Mouse (Mus musculus) stomach, embryonic 15.5 days (tissue): Measurements from ENCODE around the gene Trpm8. TPM values are rescaled to one million over a fixed set of nuclear protein-coding genes. Genes with fewer than 3 reads are reported as not detected.

ENCODE experiments used
- ATAC-seq: fragments of 200-750 bp; cut with Nextera tagmentation; 2 replicates; pipeline ENCODE4 v1.8.0; 2017; ENCODE audit warnings: low read depth, moderate number of reproducible peaks, moderate TSS enrichment; ENCODE audit not compliant: insufficient read depth, low FRiP score
- H3K27ac ChIP-seq: fragments of 300-500 bp; sonication (generic); 2 replicates; pipeline ENCODE4 v1.5.1; 2015; ENCODE audit warnings: mild to moderate bottlenecking, inconsistent platforms
- H3K27me3 ChIP-seq: fragments of 300-500 bp; sonication (generic); replicated peaks from 2 replicates; pipeline ENCODE4 v1.6.1; 2015; ENCODE audit warnings: inconsistent platforms
- H3K36me3 ChIP-seq: fragments of 300-500 bp; sonication (generic); 2 replicates; pipeline ENCODE4 v1.6.1; 2015; ENCODE audit warnings: inconsistent platforms
- H3K4me1 ChIP-seq: fragments of 300-500 bp; sonication (generic); 2 replicates; pipeline ENCODE4 v1.6.1; 2015; ENCODE audit warnings: inconsistent platforms
- H3K4me2 ChIP-seq: fragments of 300-500 bp; sonication (generic); 2 replicates; pipeline ENCODE4 v1.6.1; 2015; ENCODE audit warnings: mild to moderate bottlenecking, inconsistent platforms
- H3K4me3 ChIP-seq: fragments of 300-500 bp; sonication (generic); replicated peaks from 2 replicates; pipeline ENCODE4 v1.5.1; 2015; ENCODE audit warnings: inconsistent platforms
- H3K9ac ChIP-seq: fragments of 300-500 bp; sonication (generic); 2 replicates; pipeline ENCODE4 v1.6.1; 2015; ENCODE audit warnings: inconsistent platforms
- H3K9me3 ChIP-seq: fragments of 300-500 bp; sonication (generic); 2 replicates; pipeline ENCODE4 v1.6.1; 2016; ENCODE audit warnings: inconsistent platforms
- WGBS: fragments of 180-500 bp; shearing (Covaris S2); methylation state at CpG from one replicate; pipeline ENCODE4 v1.1.7; 2015; 5-methylcytosine and 5-hydroxymethylcytosine counted together
- polyA plus RNA-seq: library from polyadenylated mRNA; unstranded; fragments of >200 nt; fragmentation: Nextera tagmentation; extraction: Ambion mirVana; gene quantifications from 2 replicates; pipeline ENCODE4 v1.2.1, GENCODE M21; 2015

Trpm8 gene
- polyA plus RNA-seq, 1 experiment from 2014 or later = not detected

- 68% methylated on average over 2 of the region's 2 CpGs for WGBS
Observed at GRCm38 (mm10) chr1:88418943-88419342, 141.5 kb downstream of the Trpm8 start.

GRCm38 (mm10) chr1:88422045-88422444 lies 144.6 kb downstream of the Trpm8 start:
- 62% methylated on average over 10 of the region's 10 CpGs for WGBS

More at GRCm38 (mm10) chr1:88418943-88419342, 141.5 kb downstream of the Trpm8 start:
- peak; percentile 31; the same call in 1 of the 2 replicates for ATAC-seq
- H3K4me1 ChIP-seq = no peaks in the 10 kb centered on the region
- H3K36me3 ChIP-seq = no peaks in the 10 kb centered on the region
- no peak overlapping the region for H3K27ac ChIP-seq
- H3K4me3 ChIP-seq = no peak overlapping the region
- H3K9me3 ChIP-seq = no peaks in the 10 kb centered on the region
- H3K4me2 ChIP-seq = no peak overlapping the region
- no peaks in the 10 kb centered on the region for H3K27me3 ChIP-seq
- no peak overlapping the region for H3K9ac ChIP-seq

GRCm38 (mm10) chr1:88422846-88423395 lies 145.5 kb downstream of the Trpm8 start:
- Histone ChIP-seq H3K4me3 (no peak overlapping the region), H3K4me1 (no peaks in the 10 kb centered on the region), H3K27ac (no peak overlapping the region), H3K4me2 (no peak overlapping the region), H3K9me3 (no peaks in the 10 kb centered on the region), H3K9ac (no peak overlapping the region), H3K27me3 (no peaks in the 10 kb centered on the region), H3K36me3 (no peaks in the 10 kb centered on the region)
- no peak for ATAC-seq
- 62% methylated on average over 7 of the region's 7 CpGs for WGBS

More at GRCm38 (mm10) chr1:88422045-88422444, 144.6 kb downstream of the Trpm8 start:
- no peak overlapping the region for H3K4me3 ChIP-seq
- no peaks in the 10 kb centered on the region for H3K36me3 ChIP-seq
- no peak overlapping the region for H3K4me2 ChIP-seq
- H3K4me1 ChIP-seq = no peaks in the 10 kb centered on the region
- no peaks in the 10 kb centered on the region for H3K27me3 ChIP-seq
- H3K9me3 ChIP-seq = no peaks in the 10 kb centered on the region
- H3K9ac ChIP-seq = no peak overlapping the region
- no peak for ATAC-seq
- no peak overlapping the region for H3K27ac ChIP-seq

- H3K27ac ChIP-seq = no peak overlapping the region
- H3K4me2 ChIP-seq = no peak overlapping the region
- H3K9me3 ChIP-seq = no peaks in the 10 kb centered on the region
- H3K4me3 ChIP-seq = no peak overlapping the region
- H3K27me3 ChIP-seq = no peaks in the 10 kb centered on the region
- no peak overlapping the region for H3K9ac ChIP-seq
- WGBS = 21% methylated on average over 8 of the region's 8 CpGs
- H3K4me1 ChIP-seq = no peaks in the 10 kb centered on the region
- ATAC-seq = peak; percentile 11; the same call in 1 of the 2 replicates
- H3K36me3 ChIP-seq = no peaks in the 10 kb centered on the region
Observed at GRCm38 (mm10) chr1:88424602-88425252, 147.3 kb downstream of the Trpm8 start.

DNA sequence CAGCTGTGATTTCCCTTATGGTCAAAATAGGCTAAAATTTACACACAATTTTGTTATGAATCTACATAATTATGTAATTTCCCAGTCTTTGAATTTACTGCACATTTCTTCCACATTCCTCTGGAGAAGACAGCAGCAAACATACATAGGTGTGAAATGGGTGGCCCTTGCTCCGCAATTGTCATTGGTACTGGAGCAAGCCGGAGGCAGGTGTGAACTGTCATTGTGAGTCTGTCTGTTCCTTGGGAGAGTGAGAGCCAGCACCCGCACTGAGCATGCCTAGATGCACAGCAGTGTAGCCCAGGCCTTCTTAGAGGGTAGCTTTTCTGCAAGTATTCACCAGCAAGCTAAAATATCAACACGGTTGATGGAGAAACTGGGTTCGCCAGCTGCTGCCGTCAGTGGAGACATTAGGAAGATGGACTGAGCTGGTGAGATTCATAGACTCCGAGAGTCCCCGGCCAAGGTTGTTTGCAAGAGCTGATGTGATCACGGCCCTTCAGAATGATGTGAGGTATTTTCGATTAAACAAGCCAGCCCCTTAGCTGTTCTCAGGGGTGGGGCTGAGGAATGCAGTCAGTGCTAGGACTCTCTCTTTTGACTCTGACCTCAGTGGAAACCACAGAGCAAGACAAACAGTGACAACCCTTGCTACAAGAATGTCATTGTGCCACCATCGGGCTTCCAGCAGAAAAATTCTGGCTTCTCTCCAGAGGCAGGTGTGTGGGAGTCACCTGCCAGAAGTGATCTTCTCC lies 150.7 kb downstream of the Trpm8 start:
- no peaks in the 10 kb centered on the region for H3K27me3 ChIP-seq
- no peaks in the 10 kb centered on the region for H3K4me1 ChIP-seq
- no peaks in the 10 kb centered on the region for H3K9me3 ChIP-seq
- H3K4me3 ChIP-seq = no peak overlapping the region
- no peaks in the 10 kb centered on the region for H3K36me3 ChIP-seq
- no peak overlapping the region for H3K4me2 ChIP-seq
- no peak overlapping the region for H3K27ac ChIP-seq
- peak; percentile 53 for ATAC-seq
- H3K9ac ChIP-seq = no peak overlapping the region
- WGBS = 40% methylated on average over 11 of the region's 11 CpGs

DNA sequence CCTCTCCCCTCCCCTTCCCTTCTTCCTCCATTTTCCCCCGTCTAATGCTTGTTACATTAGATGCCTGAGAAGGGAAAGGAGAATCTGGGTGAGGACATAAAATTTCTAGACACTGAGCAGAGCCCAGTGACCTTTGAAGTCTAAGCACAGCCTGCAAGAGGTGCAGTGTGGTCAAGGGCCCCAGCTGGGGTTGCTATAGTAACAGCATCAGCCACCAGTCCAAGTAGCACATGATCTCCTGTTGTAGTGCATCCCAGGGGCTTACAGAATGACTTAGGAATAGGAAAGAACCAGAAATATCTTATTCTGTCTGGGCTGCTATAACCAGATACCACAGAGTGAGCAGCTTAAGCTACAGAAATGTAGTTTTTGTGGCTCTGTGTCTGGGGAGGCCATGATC lies 152.0 kb downstream of the Trpm8 start:
- 25% methylated on average over 1 of the region's 1 CpGs for WGBS

GRCm38 (mm10) chr1:88431262-88431661 lies 153.8 kb downstream of the Trpm8 start:
- H3K9me3 ChIP-seq = no peaks in the 10 kb centered on the region
- no peak overlapping the region for H3K27ac ChIP-seq
- H3K4me2 ChIP-seq = no peak overlapping the region
- ATAC-seq = no peak
- no peaks in the 10 kb centered on the region for H3K27me3 ChIP-seq
- 85% methylated on average over 4 of the region's 4 CpGs for WGBS
- no peak overlapping the region for H3K9ac ChIP-seq
- H3K36me3 ChIP-seq = no peaks in the 10 kb centered on the region
- H3K4me3 ChIP-seq = no peak overlapping the region
- H3K4me1 ChIP-seq = no peaks in the 10 kb centered on the region

More for the DNA sequence above, 152.0 kb downstream of the Trpm8 start:
- H3K4me3 ChIP-seq = no peak overlapping the region
- no peak overlapping the region for H3K27ac ChIP-seq
- no peaks in the 10 kb centered on the region for H3K36me3 ChIP-seq
- no peak overlapping the region for H3K9ac ChIP-seq
- no peak overlapping the region for H3K4me2 ChIP-seq
- H3K27me3 ChIP-seq = no peaks in the 10 kb centered on the region
- no peak for ATAC-seq
- no peaks in the 10 kb centered on the region for H3K9me3 ChIP-seq
- H3K4me1 ChIP-seq = no peaks in the 10 kb centered on the region

DNA sequence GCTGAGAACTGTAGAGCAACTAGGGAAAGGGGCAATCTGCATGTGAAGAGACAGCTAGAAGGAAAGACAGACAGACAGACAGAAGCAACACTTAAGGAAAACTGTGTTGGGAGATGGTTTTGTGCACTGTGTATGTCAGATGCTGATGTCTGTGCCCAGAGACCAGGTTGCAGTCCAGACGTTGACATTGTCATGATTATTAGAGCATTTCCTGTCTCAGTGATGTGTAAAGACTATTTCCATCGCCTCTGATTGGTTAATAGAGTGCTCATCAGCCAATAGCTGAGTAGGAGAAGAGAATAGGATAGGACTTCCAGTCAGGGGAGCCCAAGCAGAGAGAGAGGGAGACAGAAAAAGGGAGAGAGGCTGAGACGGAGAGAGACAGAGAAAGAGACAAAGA lies 155.1 kb downstream of the Trpm8 start:
- Histone ChIP-seq H3K36me3 (no peaks in the 10 kb centered on the region), H3K4me3 (no peak overlapping the region), H3K4me1 (0 out of 2 replicates have a peak, but pooled peaks cover 7% of the 10 kb centered on the region), H3K9ac (no peak overlapping the region), H3K27ac (no peak overlapping the region), H3K4me2 (no peak overlapping the region), H3K27me3 (no peaks in the 10 kb centered on the region), H3K9me3 (no peaks in the 10 kb centered on the region)
- WGBS = 47% methylated on average over 3 of the region's 3 CpGs
- no peak for ATAC-seq

DNA sequence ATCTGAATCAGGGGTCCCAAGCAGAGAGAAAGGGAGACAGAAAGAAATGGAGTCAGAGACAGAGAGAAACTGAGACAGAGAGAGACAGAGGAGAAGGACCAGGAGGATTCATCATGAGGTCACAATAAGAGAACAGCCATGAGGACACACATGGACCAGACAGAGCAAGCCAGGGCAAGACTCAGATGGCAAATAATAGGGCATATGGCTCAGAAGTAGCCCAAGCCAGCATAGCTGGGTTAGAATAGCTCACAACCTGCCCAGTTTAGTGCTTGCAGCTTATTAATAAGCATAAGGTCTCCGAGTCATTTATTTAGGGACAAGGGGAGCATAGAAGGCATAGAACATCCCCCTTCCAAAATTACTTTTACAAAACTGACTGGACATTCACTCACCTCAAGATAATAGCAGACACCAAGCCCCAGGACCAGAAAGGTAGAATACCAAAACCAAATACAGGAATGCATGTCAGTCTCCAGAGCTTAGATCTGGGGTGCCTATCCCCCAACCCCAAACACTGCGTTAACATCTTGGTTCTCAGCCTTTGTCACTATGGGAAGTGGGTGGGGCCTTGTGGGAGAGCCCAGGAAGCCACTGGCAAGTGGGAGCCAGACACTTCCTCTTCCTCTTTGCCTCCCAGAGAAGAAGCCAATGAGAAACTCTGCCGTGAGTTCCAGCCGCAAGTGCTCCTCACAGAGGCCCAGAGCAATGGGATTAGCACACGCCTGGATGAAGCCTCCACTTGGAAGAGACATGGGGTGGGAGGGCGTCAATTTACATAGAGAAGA lies 155.8 kb downstream of the Trpm8 start:
- Histone ChIP-seq H3K9ac (no peak overlapping the region), H3K27ac (no peak overlapping the region), H3K9me3 (no peaks in the 10 kb centered on the region), H3K4me1 (0 out of 2 replicates have a peak, but pooled peaks cover 7% of the 10 kb centered on the region), H3K27me3 (no peaks in the 10 kb centered on the region), H3K36me3 (no peaks in the 10 kb centered on the region), H3K4me3 (no peak overlapping the region), H3K4me2 (no peak overlapping the region)
- ATAC-seq = no peak
- whole genome bisulfite sequencing = 68% methylated on average over 6 of the region's 6 CpGs

DNA sequence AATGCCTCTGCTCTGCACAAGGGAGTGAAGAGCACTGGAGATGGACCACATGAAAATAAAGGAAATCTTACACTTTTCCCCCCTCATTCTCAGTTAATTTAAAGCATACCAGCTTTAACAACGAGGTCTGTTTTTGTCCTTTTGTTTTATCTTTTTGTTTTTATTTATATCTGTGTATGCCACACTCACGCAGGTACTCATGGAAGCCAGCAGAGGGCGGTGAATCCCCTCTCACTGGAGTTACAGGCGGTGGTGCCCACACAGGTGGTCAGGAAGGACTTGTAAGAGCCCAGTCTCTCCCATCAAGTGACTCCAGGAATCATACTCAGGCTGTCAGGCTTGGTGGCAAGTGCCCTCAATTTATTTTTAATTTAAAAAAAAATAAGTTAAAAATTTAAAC lies 156.6 kb downstream of the Trpm8 start:
- Histone ChIP-seq H3K4me2 (no peak overlapping the region), H3K36me3 (no peaks in the 10 kb centered on the region), H3K9me3 (no peaks in the 10 kb centered on the region), H3K4me1 (0 out of 2 replicates have a peak, but pooled peaks cover 7% of the 10 kb centered on the region), H3K9ac (no peak overlapping the region), H3K4me3 (no peak overlapping the region), H3K27ac (no peak overlapping the region), H3K27me3 (no peaks in the 10 kb centered on the region)
- no peak for ATAC-seq
- WGBS = 69% methylated on average over 4 of the region's 4 CpGs

GRCm38 (mm10) chr1:88437206-88438126 lies 160.0 kb downstream of the Trpm8 start:
- ATAC-seq = peak; percentile 74
- H3K27ac ChIP-seq = peak overlapping the region; percentile 82
- WGBS = 57% methylated on average over 9 of the region's 9 CpGs
- no peak overlapping the region for H3K4me2 ChIP-seq
- 0 out of 2 replicates have a peak, but pooled peaks cover 7% of the 10 kb centered on the region for H3K4me1 ChIP-seq
- H3K9me3 ChIP-seq = no peaks in the 10 kb centered on the region
- no peak overlapping the region for H3K9ac ChIP-seq
- no peak overlapping the region for H3K4me3 ChIP-seq
- no peaks in the 10 kb centered on the region for H3K36me3 ChIP-seq
- no peaks in the 10 kb centered on the region for H3K27me3 ChIP-seq
